Mouse (Mus musculus): ENCODE data around the gene Prn. TPM values are rescaled to one million over a fixed set of nuclear protein-coding genes. Genes with fewer than 3 reads are reported as not detected.

Gene Prn
- polyA plus RNA-seq, 1 experiment from 2014 or later, result not detected

DNA sequence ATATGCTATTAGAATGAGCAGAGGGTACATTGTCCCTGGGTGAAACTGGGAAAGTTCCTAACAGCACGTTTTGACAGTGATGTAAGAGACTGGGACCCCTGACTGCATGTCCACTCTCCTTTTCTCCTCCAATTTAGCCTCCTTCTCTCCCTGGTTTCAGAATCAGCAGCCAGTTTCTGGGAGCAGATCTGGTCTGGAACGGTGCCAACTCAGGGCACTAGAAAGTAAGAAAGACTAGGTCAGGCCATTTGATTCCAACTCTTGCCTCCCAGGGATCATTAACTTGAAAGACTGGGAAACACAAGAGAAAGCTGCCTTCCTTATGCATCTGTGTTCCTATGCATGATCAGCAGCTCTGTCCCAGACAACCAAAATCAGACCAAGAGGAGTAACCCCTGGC, 42.7 kb downstream of the Prn start:
- no peak for ATAC-seq (ENCODE audit: insufficient number of reproducible peaks, low FRiP score, low TSS enrichment, low read depth)
- 52% methylated on average over 2 of the region's 2 CpGs for WGBS
- H3K9ac ChIP-seq, result no peak overlapping the region
- H3K4me2 ChIP-seq (replicated peaks), result no peak overlapping the region
- no peaks in the 10 kb centered on the region for H3K36me3 ChIP-seq
- no peaks in the 10 kb centered on the region for H3K9me3 ChIP-seq (replicated peaks)
- peaks cover 33% of the 10 kb centered on the region for H3K27me3 ChIP-seq
- no peak overlapping the region for H3K27ac ChIP-seq (replicated peaks)
- H3K4me3 ChIP-seq (replicated peaks), result no peak overlapping the region
- peaks cover 27% of the 10 kb centered on the region for H3K4me1 ChIP-seq

DNA sequence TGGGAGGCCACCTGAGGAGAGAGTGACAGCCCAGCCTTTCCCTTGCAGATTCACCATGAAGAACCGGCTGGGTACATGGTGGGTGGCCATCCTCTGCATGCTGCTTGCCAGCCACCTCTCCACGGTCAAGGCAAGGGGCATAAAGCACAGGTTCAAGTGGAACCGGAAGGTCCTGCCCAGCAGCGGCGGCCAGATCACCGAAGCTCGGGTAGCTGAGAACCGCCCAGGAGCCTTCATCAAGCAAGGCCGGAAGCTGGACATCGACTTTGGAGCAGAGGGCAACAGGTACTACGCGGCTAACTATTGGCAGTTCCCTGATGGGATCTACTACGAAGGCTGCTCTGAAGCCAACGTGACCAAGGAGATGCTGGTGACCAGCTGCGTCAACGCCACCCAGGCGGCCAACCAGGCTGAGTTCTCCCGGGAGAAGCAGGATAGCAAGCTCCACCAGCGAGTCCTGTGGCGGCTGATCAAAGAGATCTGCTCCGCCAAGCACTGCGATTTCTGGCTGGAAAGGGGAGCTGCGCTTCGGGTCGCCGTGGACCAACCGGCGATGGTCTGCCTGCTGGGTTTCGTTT, 43.3 kb downstream of the Prn start:
- ATAC-seq (ENCODE audit: insufficient number of reproducible peaks, low FRiP score, low TSS enrichment, low read depth), result no peak

DNA sequence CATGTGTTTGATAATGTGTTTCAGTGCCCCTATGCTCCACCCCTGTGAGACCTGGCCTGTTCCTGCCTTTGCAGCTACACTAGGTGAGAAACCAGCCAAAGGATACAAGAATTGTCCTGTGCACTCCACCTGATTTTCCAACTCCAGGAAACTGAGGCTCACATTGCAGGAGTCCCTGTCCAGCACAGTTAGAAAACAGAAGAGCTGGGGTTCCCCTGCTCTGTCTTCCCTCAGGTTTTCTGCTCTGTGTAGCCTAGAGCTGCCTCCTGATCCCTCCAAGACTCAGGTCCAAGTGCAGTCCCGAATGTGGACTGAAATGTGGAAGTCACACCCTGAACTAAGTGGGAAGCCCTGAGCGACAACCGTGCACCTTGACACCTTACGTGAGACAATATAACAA, 44.0 kb downstream of the Prn start:
- WGBS, result 86% methylated on average over 4 of the region's 4 CpGs
- Histone ChIP-seq H3K4me3 (replicated peaks) (no peak overlapping the region), H3K27ac (replicated peaks) (no peak overlapping the region), H3K27me3 (peaks cover 33% of the 10 kb centered on the region), H3K9me3 (replicated peaks) (no peaks in the 10 kb centered on the region), H3K4me2 (replicated peaks) (no peak overlapping the region), H3K36me3 (no peaks in the 10 kb centered on the region), H3K4me1 (peaks cover 27% of the 10 kb centered on the region), H3K9ac (no peak overlapping the region)
- ATAC-seq (ENCODE audit: insufficient number of reproducible peaks, low FRiP score, low TSS enrichment, low read depth), result no peak

More for the DNA sequence above, 43.3 kb downstream of the Prn start:
- H3K36me3 ChIP-seq, result no peaks in the 10 kb centered on the region
- peak overlapping the region; percentile 27 for H3K4me2 ChIP-seq (replicated peaks)
- no peak overlapping the region for H3K9ac ChIP-seq
- H3K27ac ChIP-seq (replicated peaks), result no peak overlapping the region
- peaks cover 27% of the 10 kb centered on the region for H3K4me1 ChIP-seq
- H3K9me3 ChIP-seq (replicated peaks), result no peaks in the 10 kb centered on the region
- WGBS, result 18% methylated on average over 29 of the region's 29 CpGs
- H3K4me3 ChIP-seq (replicated peaks), result peak overlapping the region; percentile 11; the same call in 1 of the 2 replicates
- peaks cover 33% of the 10 kb centered on the region for H3K27me3 ChIP-seq

DNA sequence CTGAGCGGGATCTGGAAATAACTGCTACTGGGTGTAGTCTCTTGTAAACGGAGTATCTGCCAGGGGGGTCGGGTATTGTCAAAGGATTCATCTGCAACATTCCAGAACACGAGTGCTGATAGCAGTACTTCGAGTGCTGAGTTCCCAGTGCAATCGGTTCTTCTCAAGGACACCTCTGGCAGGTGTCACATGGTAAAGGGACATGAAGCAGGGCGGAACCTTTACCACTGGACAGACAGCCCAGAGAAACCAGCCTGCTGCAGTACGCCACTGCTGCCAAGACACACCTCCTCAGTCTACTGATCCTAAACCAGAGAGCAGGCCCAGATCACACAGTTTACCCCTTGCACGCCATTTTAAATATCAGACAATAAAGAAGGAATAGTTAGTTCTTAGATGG, 45.1 kb downstream of the Prn start:
- H3K9ac ChIP-seq, result no peak overlapping the region
- ATAC-seq (ENCODE audit: insufficient number of reproducible peaks, low FRiP score, low TSS enrichment, low read depth), result no peak
- no peak overlapping the region for H3K27ac ChIP-seq (replicated peaks)
- H3K9me3 ChIP-seq (replicated peaks), result no peaks in the 10 kb centered on the region
- WGBS, result 53% methylated on average over 9 of the region's 9 CpGs
- H3K4me3 ChIP-seq (replicated peaks), result peak overlapping the region; percentile 35
- H3K4me1 ChIP-seq, result peaks cover 22% of the 10 kb centered on the region
- H3K27me3 ChIP-seq, result peaks cover 33% of the 10 kb centered on the region
- no peaks in the 10 kb centered on the region for H3K36me3 ChIP-seq
- H3K4me2 ChIP-seq (replicated peaks), result peak overlapping the region; percentile 58

DNA sequence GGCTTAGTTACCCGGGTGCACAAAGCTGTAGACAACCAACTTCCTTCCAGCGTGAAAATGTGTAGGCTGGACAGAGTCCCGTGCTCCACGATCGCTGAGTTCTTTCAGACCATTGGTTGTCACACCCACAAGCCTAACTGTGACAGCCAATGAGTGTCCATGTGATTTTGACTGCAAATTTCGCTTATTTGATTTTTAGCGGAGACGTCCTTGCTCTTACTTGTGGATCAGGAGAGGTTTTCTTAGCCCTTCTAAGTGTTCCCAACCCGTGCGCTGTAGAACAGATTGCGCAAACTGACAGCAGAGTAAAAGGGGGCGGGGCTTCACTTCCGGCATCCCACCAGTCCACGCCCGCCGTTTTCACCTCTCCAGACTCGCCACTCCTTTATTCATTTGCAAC, 45.5 kb downstream of the Prn start:
- peaks cover 18% of the 10 kb centered on the region for H3K4me1 ChIP-seq
- no peak for ATAC-seq (ENCODE audit: insufficient number of reproducible peaks, low FRiP score, low TSS enrichment, low read depth)
- peak overlapping the region; percentile 35 for H3K4me3 ChIP-seq (replicated peaks)
- H3K27me3 ChIP-seq, result peaks cover 33% of the 10 kb centered on the region
- 3% methylated on average over 17 of the region's 17 CpGs for WGBS
- H3K9me3 ChIP-seq (replicated peaks), result no peaks in the 10 kb centered on the region
- no peak overlapping the region for H3K27ac ChIP-seq (replicated peaks)
- H3K9ac ChIP-seq, result no peak overlapping the region
- peak overlapping the region; percentile 58 for H3K4me2 ChIP-seq (replicated peaks)
- H3K36me3 ChIP-seq, result no peaks in the 10 kb centered on the region

DNA sequence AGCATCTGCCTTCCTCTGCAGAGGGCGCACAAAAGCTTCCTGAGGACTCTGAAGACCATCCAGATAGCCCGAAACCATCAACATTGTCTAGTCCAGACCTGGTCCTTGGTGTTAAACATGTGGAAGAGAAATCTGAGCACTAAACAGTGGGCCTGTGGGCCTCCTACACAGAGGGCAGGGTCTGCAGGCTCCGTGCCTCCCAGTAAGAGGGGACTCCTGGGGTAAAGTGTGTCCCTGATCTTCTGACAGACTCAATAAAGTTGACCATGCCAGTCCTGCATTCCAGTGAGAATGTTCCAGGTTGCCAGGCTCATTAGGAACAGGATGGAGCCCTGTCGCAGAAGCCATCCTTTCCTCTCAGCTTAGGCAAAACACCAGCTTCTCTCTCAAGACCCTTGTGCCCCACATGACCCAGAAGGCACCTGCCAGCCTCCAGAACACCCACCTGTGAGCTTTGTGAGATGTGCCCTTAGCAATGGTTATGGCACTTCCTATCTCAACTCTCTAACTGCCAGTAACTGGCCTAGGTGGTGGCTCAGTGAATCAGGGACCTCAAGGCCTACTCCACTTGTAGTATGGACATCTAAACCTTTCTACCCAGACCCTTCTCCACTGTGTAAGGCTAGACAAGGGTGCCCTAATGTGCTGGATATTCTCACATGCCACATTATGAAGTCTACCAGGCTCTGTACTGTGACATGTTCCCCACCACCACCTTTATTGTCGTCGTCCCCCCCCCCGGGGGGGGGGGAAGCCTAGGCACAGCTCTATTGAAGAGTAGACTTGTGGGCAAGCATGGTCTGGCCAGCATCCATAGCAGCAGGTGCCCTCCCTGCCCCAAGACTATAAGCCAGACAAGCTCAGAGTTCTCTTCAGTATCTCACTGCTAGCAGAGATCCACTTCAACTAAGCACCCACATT, 46.8 kb downstream of the Prn start:
- peaks cover 33% of the 10 kb centered on the region for H3K27me3 ChIP-seq
- H3K36me3 ChIP-seq, result no peaks in the 10 kb centered on the region
- no peak overlapping the region for H3K27ac ChIP-seq (replicated peaks)
- no peaks in the 10 kb centered on the region for H3K9me3 ChIP-seq (replicated peaks)
- ATAC-seq (ENCODE audit: insufficient number of reproducible peaks, low FRiP score, low TSS enrichment, low read depth), result no peak
- no peak overlapping the region for H3K4me2 ChIP-seq (replicated peaks)
- 78% methylated on average over 7 of the region's 7 CpGs for WGBS
- peaks cover 12% of the 10 kb centered on the region for H3K4me1 ChIP-seq
- no peak overlapping the region for H3K4me3 ChIP-seq (replicated peaks)
- no peak overlapping the region for H3K9ac ChIP-seq

DNA sequence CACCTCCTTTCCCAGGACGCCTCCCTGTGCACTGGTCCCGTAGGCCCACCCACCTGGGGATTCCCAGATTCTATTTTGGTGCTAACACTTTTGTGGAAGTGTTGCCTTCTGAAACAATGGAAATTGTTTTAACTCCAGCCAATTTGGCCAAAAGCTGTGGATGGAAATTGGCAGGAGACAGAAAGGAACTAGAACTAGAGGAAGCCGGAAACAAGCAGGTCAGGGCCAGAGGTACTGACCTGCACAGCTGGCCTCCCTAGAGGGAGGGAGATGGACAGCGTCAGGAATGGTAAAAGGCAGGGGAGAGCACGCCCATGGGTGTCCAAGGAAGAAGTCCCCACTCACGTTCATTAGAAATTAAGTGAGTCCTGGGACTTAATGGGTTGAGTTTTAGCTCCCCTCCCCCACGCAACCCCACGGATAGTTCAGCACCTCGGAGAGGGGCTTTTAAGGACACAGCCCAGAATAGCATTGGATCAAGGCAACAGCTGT, 48.0 kb downstream of the Prn start:
- no peaks in the 10 kb centered on the region for H3K9me3 ChIP-seq (replicated peaks)
- peaks cover 12% of the 10 kb centered on the region for H3K4me1 ChIP-seq
- no peak overlapping the region for H3K4me3 ChIP-seq (replicated peaks)
- H3K4me2 ChIP-seq (replicated peaks), result no peak overlapping the region
- peaks cover 24% of the 10 kb centered on the region for H3K27me3 ChIP-seq
- no peak overlapping the region for H3K9ac ChIP-seq
- no peak for ATAC-seq (ENCODE audit: insufficient number of reproducible peaks, low FRiP score, low TSS enrichment, low read depth)
- 50% methylated on average over 9 of the region's 9 CpGs for whole genome bisulfite sequencing
- H3K36me3 ChIP-seq, result no peaks in the 10 kb centered on the region
- no peak overlapping the region for H3K27ac ChIP-seq (replicated peaks)

DNA sequence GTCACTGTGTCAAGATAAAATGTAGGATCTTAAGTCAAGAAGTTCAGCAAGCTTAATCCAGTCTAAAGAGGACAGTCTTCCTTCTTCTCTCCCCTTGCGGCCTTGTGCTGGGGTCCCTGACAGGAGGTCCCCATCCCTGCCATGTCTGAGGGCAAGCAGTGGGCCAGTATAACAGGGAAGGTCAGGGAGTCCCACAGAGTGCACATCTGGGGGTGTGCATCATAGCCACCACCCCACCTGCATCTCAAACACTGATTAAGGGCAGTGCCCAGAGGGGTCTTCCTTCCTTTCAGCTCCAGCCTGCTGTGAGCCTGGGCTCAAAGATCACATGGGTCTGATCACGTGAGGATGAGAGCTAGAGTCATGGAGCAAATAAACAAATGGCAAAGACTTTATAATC, 51.9 kb downstream of the Prn start:
- no peak overlapping the region for H3K27ac ChIP-seq (replicated peaks)
- H3K4me3 ChIP-seq (replicated peaks), result no peak overlapping the region
- 66% methylated on average over 2 of the region's 2 CpGs for WGBS
- H3K9me3 ChIP-seq (replicated peaks), result no peaks in the 10 kb centered on the region
- H3K4me2 ChIP-seq (replicated peaks), result no peak overlapping the region
- no peaks in the 10 kb centered on the region for H3K27me3 ChIP-seq
- H3K36me3 ChIP-seq, result no peaks in the 10 kb centered on the region
- no peak for ATAC-seq (ENCODE audit: insufficient number of reproducible peaks, low FRiP score, low TSS enrichment, low read depth)
- no peak overlapping the region for H3K9ac ChIP-seq
- no peaks in the 10 kb centered on the region for H3K4me1 ChIP-seq

DNA sequence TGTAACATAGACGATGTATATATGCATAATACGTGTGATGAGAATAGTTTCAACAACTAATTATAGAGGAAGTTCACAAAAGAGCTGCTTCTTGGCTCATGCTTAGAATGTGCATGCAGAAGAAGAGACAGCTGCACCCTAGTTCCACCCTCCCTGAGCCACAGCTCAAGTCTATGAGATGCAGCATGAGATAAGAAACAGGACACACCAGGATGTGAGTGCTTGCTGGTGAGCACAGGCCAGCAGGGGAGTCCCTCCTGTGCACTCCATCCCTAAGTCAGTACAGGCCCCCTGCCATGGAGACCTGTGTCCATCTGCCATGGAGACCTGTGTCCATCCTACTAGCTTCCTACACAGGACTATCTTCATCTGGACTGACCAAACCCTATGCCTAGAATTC, 60.8 kb downstream of the Prn start:
- Histone ChIP-seq H3K4me2 (replicated peaks) (no peak overlapping the region), H3K9me3 (replicated peaks) (no peaks in the 10 kb centered on the region), H3K27me3 (no peaks in the 10 kb centered on the region), H3K4me3 (replicated peaks) (no peak overlapping the region), H3K36me3 (no peaks in the 10 kb centered on the region), H3K9ac (no peak overlapping the region), H3K27ac (replicated peaks) (no peak overlapping the region), H3K4me1 (no peaks in the 10 kb centered on the region)
- ATAC-seq (ENCODE audit: insufficient number of reproducible peaks, low FRiP score, low TSS enrichment, low read depth), result no peak
- 81% methylated on average over 2 of the region's 2 CpGs for WGBS

DNA sequence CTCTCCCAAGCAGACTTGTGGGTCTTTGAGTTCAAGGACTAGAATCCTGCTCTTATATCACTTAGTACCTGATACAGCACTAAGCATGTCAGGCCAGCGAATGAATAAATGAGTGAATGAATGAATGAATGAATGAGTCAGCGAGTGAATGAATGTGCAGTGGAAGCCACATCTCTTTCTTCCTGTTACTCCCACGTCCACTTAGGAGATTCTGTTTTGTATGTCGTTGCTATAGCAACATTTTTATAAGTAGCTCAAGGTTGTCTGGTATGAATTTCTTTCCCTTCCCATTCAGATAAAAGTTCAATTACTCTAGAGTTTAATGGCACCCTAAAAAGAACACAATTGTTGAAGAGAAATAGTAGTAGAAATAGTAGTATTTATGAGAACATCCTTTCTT, 61.3 kb downstream of the Prn start:
- Histone ChIP-seq H3K9me3 (replicated peaks) (no peaks in the 10 kb centered on the region), H3K4me3 (replicated peaks) (no peak overlapping the region), H3K4me1 (no peaks in the 10 kb centered on the region), H3K36me3 (no peaks in the 10 kb centered on the region), H3K27me3 (no peaks in the 10 kb centered on the region), H3K4me2 (replicated peaks) (no peak overlapping the region), H3K9ac (no peak overlapping the region), H3K27ac (replicated peaks) (no peak overlapping the region)
- ATAC-seq (ENCODE audit: insufficient number of reproducible peaks, low FRiP score, low TSS enrichment, low read depth), result no peak
- WGBS, result 76% methylated on average over 4 of the region's 4 CpGs

DNA sequence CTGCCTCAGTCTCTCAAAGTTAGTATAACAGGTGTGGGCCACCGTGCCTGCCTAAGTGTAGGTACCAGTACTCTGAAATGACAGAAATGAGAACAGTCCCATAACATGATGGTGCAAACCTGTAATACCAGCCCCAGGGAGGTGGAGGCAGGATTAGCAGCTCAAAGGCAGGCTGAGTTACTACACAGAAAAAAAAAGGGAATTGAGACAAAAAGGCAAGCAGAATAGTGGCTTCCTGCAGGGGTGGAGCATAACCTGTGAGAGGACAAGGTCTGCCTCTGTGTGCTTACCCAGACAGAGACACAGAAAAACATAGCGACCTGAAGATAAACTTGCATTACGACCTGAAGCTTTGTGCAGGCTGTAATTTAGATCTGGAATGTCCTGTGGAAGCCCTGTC, 66.9 kb downstream of the Prn start:
- no peak for ATAC-seq (ENCODE audit: insufficient number of reproducible peaks, low FRiP score, low TSS enrichment, low read depth)
- H3K9ac ChIP-seq, result no peak overlapping the region
- no peak overlapping the region for H3K4me2 ChIP-seq (replicated peaks)
- no peaks in the 10 kb centered on the region for H3K9me3 ChIP-seq (replicated peaks)
- whole genome bisulfite sequencing, result 76% methylated on average over 3 of the region's 3 CpGs
- no peaks in the 10 kb centered on the region for H3K27me3 ChIP-seq
- no peak overlapping the region for H3K27ac ChIP-seq (replicated peaks)
- no peaks in the 10 kb centered on the region for H3K4me1 ChIP-seq
- no peaks in the 10 kb centered on the region for H3K36me3 ChIP-seq
- no peak overlapping the region for H3K4me3 ChIP-seq (replicated peaks)
